Mouse (Mus musculus): ENCODE results near the gene Fgfr2.

The Fgfr2 gene

GRCm38 (mm10) chr7:131329416-131329815 lies 1793.7 kb downstream of the Fgfr2 start, which contains the start of gene Fam24b:
TSS of gene Fam24b (minus strand) at chr7:131329516.
- in situ Hi-C loops (cut with MseI, MboI): no loop called here

DNA sequence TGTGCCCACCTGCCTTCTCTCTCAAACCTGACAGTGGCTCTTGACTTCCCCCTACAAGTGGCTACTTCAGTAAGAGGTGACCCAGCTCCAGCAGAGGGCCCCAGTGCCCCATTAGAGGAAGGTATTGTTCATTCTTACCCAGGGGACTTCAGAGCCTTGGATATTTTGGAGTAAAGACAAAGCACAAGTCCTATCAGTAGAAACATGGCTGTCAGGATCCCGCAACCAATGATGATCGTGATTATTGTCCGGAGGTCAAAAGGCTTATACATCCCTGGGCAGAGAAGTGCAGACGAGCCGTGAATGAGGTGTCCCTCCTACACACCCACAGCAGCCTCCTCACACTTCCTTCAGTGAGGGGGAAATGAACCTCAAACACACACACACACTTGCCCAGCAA lies 1796.1 kb downstream of the Fgfr2 start:
- in situ Hi-C loops (cut with MseI, MboI): no loop called here

DNA sequence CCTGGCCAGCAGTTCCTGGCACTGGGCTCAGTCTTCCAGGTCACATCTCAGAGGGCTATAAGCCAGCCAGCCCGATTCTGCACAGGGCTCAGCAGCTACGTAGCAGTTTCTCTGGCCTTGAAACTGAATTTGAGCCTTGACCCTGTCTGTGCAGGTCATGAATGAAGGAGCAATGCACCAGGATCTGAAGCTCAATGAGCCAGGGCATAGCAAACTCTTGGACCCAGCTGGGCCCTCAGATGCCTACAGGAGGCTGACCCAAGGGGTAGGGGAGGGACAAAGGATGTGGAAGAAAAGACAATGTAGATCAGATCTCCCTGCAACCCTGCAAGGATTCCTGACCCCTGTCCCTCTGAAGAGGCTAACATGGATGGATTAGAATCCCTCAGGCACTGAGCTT lies 1801.0 kb downstream of the Fgfr2 start, which contains the start of gene Cuzd1:
Cuzd1 (minus strand) TSS at position 101 of the 400 bp plus-strand sequence.
- in situ Hi-C loops (cut with MseI, MboI): no loop called here

GRCm38 (mm10) chr7:131318340-131318739 lies 1804.8 kb downstream of the Fgfr2 start:
- in situ Hi-C loops (cut with MseI, MboI): no loop called here

- in situ Hi-C loops (cut with MseI, MboI): no loop called here
These were observed 1805.6 kb downstream of the Fgfr2 start for GRCm38 (mm10) chr7:131317587-131317986.

DNA sequence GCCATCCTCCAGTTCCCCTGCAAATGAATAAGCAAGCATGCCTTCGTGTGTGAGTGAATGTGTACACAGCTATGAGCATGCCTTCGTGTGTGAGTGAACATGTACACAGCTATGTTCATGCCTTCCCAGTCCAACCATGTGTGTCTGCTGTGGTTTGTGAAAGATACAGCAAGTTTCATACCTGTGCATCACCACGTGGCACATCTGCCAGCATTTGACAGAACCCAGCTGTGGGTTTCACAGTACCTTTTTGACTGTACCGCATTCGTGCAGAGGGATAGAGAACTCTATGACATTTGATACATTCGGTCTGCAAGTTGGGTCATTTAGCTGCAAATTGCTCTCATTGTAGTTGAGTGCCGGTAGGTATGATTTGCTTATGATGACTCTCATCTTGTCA lies 1808.7 kb downstream of the Fgfr2 start:
- in situ Hi-C loops (cut with MseI, MboI): no loop called here

DNA sequence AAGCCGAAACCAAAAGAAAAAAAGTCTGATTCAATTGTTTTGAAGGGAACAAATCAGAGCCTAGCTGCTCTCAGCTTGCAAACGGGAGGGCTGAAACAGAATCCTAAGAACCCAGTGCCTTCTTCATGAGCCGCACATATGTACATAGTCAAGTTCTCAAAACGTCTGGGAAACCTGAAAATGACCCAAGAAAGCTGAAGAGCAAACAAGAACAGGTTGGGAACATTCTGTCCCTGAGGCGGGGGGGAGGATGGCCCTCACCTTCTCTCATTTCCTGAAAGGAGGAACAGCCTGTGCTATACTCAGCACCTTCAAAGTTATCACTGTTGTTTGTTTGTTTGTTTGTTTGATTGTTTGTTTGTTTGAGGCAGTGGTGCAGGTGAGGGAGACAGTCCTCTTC lies 1816.4 kb downstream of the Fgfr2 start:
- in situ Hi-C loops (cut with MseI, MboI): no loop called here

DNA sequence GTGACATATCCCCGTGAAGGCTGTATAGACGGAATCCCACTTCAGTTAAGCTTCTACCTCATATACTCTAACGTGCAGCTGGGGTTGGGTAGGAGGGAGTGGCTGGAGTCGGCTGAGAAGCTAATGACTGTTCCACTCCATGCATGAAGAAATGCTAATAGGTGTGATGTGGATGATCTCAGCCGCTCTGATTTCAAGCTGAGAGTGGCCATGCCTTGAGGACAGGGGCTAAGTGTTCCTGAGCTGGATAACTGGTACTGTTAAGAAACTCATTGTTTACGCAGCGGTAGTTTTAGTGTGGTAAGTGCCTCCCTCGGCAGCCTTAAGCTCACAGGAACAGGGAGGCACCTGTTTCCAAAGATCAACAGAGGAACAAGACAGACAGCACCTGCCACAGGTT lies 1819.8 kb downstream of the Fgfr2 start:
- in situ Hi-C loops (cut with MseI, MboI): no loop called here

GRCm38 (mm10) chr7:131297151-131297550 lies 1826.0 kb downstream of the Fgfr2 start:
- in situ Hi-C loops (cut with MseI, MboI): no loop called here

- in situ Hi-C loops (cut with MseI, MboI): no loop called here
These were observed 1857.3 kb downstream of the Fgfr2 start for GRCm38 (mm10) chr7:131265851-131266250.

GRCm38 (mm10) chr7:131264251-131264650 lies 1858.9 kb downstream of the Fgfr2 start:
- in situ Hi-C loops (cut with MseI, MboI): no loop called here

DNA sequence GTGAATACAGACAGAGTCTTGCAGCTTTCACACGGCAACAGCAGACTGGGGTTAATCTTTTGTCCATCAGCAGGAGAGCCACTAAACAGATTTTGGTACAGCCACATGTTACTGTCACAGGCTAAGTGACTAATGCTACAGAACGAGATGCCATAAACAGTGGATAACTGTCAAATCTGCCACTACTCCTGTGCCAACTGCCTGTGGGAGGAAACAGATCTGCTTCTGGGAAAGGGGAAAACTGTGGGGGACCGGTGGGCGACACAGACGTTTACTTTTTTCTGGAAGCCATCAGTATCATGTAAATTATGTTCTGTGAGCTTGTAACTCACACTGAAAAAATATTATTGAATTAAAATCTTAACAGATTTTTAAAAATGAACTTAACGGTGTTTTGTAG lies 1862.2 kb downstream of the Fgfr2 start:
- in situ Hi-C loops (cut with MseI, MboI): no loop called here

- in situ Hi-C loops (cut with MseI, MboI): no loop called here
These were observed 1865.8 kb downstream of the Fgfr2 start for GRCm38 (mm10) chr7:131257309-131257708.

GRCm38 (mm10) chr7:131256841-131257240 lies 1866.3 kb downstream of the Fgfr2 start:
- in situ Hi-C loops (cut with MseI, MboI): no loop called here

DNA sequence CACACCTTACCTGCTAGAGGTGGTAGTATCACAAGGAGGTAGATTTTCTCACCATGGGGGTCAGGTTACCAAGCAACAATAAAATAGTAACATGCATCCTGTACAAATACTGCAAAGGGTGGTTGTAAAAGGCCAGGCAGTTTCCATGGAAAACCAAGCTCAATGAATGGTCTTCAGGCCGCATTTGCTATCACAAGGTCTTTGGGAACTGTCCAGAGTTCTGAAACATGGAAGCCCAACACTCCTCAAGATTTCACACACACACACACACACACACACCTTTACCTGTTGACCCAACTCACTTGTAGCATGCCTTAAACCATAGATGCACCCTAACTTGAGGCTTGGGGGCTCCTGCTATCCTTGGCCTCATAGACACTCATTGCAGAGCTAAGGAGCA lies 1878.2 kb downstream of the Fgfr2 start:
- in situ Hi-C loops (cut with MseI, MboI): no loop called here

DNA sequence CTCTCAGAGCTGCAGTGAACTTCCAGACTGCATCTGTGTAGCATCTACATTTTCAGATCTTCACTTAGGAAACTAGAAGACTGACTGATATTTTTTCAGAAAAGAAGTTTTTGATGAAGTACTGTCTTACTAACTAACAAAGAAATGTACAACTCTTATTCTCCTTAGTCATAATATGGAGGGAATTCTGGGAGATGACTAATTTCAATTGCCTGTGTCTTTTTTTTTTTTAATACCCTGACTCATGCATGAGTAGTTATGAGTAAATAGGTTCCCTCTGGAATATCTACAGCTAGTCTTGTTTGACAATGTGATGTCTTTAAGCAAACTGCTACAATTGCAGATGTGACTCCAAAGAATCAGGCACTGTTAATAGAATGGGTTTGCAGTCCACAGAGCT lies 1887.1 kb downstream of the Fgfr2 start:
- in situ Hi-C loops (cut with MseI, MboI): no loop called here

GRCm38 (mm10) chr7:131223086-131223485 lies 1900.1 kb downstream of the Fgfr2 start:
- in situ Hi-C loops (cut with MseI, MboI): no loop called here

DNA sequence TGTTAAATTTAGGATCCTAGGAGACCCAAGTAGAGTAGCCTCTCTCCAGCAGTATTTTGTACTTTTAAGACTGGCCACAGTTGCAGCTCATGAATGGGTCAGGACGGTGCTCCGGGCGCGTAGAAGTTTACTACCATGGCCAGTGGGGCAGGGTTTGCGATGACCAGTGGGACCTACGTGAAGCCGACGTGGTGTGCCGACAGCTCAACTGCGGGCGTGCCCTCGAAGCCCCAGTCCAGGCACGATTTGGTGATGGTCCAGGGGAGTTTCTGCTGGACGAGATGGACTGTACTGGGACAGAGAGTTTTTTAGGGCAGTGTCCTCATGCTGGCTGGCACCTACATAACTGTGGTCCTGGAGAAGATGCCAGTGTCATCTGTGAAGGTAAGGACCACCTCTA lies 1935.2 kb downstream of the Fgfr2 start:
- in situ Hi-C loops (cut with MseI, MboI): no loop called here

GRCm38 (mm10) chr7:131187047-131187446 lies 1936.1 kb downstream of the Fgfr2 start:
- in situ Hi-C loops (cut with MseI, MboI): no loop called here

GRCm38 (mm10) chr7:131184339-131184738 lies 1938.8 kb downstream of the Fgfr2 start:
- in situ Hi-C loops (cut with MseI, MboI): no loop called here

DNA sequence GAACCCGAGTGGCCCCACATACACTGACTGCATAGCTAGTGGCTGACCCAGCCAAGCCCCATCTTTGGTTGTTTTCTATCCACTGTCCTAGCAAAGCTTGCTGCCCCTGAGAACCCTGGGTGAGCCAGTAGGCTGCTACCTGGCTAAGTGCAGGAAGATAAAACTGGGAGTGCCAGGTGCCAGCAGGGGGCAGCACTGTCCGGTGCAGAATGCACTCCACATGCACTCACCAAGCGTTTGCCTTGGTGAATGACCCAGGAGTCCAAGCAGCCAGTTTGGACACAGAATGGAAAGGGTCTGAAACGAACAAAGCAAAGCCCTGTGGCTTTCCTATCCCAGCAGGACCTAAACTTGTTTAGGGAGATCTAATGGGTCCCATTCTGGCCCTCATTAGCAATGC lies 1940.5 kb downstream of the Fgfr2 start:
- in situ Hi-C loops (cut with MseI, MboI): no loop called here

DNA sequence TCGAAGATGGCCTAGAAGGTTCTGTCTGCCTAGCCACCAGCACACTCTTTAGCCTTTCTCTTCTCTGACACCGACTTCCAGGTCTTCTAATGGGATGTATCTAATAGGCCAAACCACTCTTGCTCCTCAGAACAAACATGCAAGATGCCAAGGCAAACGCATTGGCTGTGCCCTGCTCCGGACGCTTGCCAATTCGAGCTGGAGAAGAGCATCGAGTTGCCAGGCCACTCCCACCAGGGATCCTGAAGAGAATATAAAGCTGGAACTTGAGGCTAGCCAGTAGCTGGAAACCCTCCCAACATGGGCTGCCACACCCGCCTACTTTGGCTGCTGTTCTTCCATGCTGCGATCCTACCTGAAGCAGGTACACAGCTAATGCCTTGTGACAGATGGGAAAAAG lies 1949.0 kb downstream of the Fgfr2 start, which contains the start of gene 5430419D17Rik:
5430419D17Rik (plus strand) TSS at position 282 of the 400 bp plus-strand sequence.
- in situ Hi-C loops (cut with MseI, MboI): no loop called here

GRCm38 (mm10) chr7:131169099-131169498 lies 1954.1 kb downstream of the Fgfr2 start:
- in situ Hi-C loops (cut with MseI, MboI): no loop called here

DNA sequence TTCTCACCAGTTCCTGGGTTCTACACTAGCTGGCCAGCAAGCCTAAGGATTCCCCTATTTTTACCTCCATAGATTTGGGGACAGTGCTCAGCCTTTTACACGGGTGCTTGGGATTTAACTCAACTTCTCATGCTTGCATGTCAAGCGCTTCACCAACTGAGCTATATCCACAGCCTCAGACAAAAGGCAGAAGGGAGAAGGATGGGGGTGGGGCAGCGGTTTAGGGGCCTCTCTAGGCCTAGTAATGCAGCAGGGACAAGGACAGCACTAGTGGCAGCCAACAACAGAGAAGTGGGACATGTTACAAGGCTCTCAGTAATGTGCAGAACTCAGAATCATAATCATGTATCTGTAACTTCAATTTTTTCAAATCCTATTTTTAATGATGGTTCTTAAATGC lies 1955.4 kb downstream of the Fgfr2 start:
- in situ Hi-C loops (cut with MseI, MboI): no loop called here

All from mouse trophoblast stem cell (cell line).